Mouse (Mus musculus) forebrain, embryonic 15.5 days (tissue): ENCODE measurements around the gene Olfr1082. TPM values are rescaled to one million over a fixed set of nuclear protein-coding genes. Genes with fewer than 3 reads are reported as not detected.
"Not testable (repeated sequence)": the region's sequence is repeated elsewhere in the genome, so short reads cannot be mapped to it uniquely, and the experiment has no call there.

Experiments
- ATAC-seq: fragments of 200-750 bp; cut with Nextera tagmentation; replicated peaks from 2 replicates; pipeline ENCODE4 v1.8.0; 2017; ENCODE audit warnings: mild to moderate bottlenecking, moderate TSS enrichment, moderate library complexity
- H3K27ac ChIP-seq: fragments of 300-500 bp; sonication (generic); replicated peaks from 2 replicates; pipeline ENCODE4 v1.5.1; 2015; ENCODE audit warnings: mild to moderate bottlenecking, inconsistent platforms
- H3K27me3 ChIP-seq: fragments of 300-500 bp; sonication (generic); 2 replicates; pipeline ENCODE4 v1.6.1; 2015; ENCODE audit warnings: inconsistent platforms
- H3K36me3 ChIP-seq: fragments of 300-500 bp; sonication (generic); 2 replicates; pipeline ENCODE4 v1.6.1; 2015; ENCODE audit warnings: mild to moderate bottlenecking, inconsistent platforms
- H3K4me1 ChIP-seq: fragments of 300-500 bp; sonication (generic); 2 replicates; pipeline ENCODE4 v1.6.1; 2015; ENCODE audit warnings: inconsistent platforms
- H3K4me2 ChIP-seq: fragments of 300-500 bp; sonication (generic); replicated peaks from 2 replicates; pipeline ENCODE4 v1.6.1; 2015; ENCODE audit warnings: mild to moderate bottlenecking, inconsistent platforms
- H3K4me3 ChIP-seq: fragments of 300-500 bp; sonication (generic); 2 replicates; pipeline ENCODE4 v1.5.1; 2015; ENCODE audit warnings: mild to moderate bottlenecking, inconsistent platforms
- H3K9ac ChIP-seq: fragments of 300-500 bp; sonication (generic); replicated peaks from 2 replicates; pipeline ENCODE4 v1.6.1; 2015; ENCODE audit warnings: mild to moderate bottlenecking, inconsistent platforms
- H3K9me3 ChIP-seq: fragments of 300-500 bp; sonication (generic); 2 replicates; pipeline ENCODE4 v1.6.1; 2016; ENCODE audit warnings: inconsistent platforms
- WGBS: fragments of 180-500 bp; shearing (Covaris S2); methylation state at CpG from one replicate; pipeline ENCODE4 v1.1.7; 2015; ENCODE audit warnings: mixed read lengths; 5-methylcytosine and 5-hydroxymethylcytosine counted together
- polyA plus RNA-seq: library from polyadenylated mRNA; unstranded; fragments of >200 nt; fragmentation: Nextera tagmentation; extraction: Ambion mirVana; gene quantifications from 2 replicates; pipeline ENCODE4 v1.2.1, GENCODE M21; 2015

The Olfr1082 gene
- not detected in 2 replicates for polyA plus RNA-seq

GRCm38 (mm10) chr2:86598866-86599265 is at the start of gene Olfr1082:
Gene Olfr1082 (minus strand): TSS chr2:86598966.
- H3K9ac ChIP-seq, result not testable (repeated sequence)
- WGBS, result 52% methylated on average over 1 of the region's 1 CpGs

GRCm38 (mm10) chr2:86639625-86640024 is 40.9 kb upstream of the Olfr1082 start, which contains the start of gene Olfr1084:
Gene Olfr1084 (minus strand): TSS chr2:86639725.
- 92% methylated on average over 1 of the region's 1 CpGs for WGBS
- H3K27me3 ChIP-seq, H3K4me2 ChIP-seq, H3K9me3 ChIP-seq, H3K9ac ChIP-seq, H3K27ac ChIP-seq, H3K36me3 ChIP-seq, H3K4me1 ChIP-seq, H3K4me3 ChIP-seq, ATAC-seq: not testable (repeated sequence)

More at GRCm38 (mm10) chr2:86598866-86599265, at the start of gene Olfr1082:
- H3K27ac ChIP-seq, H3K4me3 ChIP-seq, H3K36me3 ChIP-seq, H3K9me3 ChIP-seq, ATAC-seq, H3K4me2 ChIP-seq, H3K27me3 ChIP-seq, H3K4me1 ChIP-seq: not testable (repeated sequence)

GRCm38 (mm10) chr2:86558135-86558534 is 40.6 kb downstream of the Olfr1082 start, which contains the start of gene Olfr1080:
Gene Olfr1080 (minus strand): TSS chr2:86558235.
- H3K36me3 ChIP-seq, H3K9ac ChIP-seq, H3K4me3 ChIP-seq, H3K27me3 ChIP-seq, H3K4me2 ChIP-seq, H3K9me3 ChIP-seq, ATAC-seq, H3K4me1 ChIP-seq, H3K27ac ChIP-seq: not testable (repeated sequence)

Other genes starting within 250 kb of the Olfr1082 start
- not detected in 2 replicates for gene Olfr1055, start 248.7 kb downstream of the Olfr1082 start, polyA plus RNA-seq
- not detected in 2 replicates for gene Olfr1056, start 236.5 kb downstream of the Olfr1082 start, polyA plus RNA-seq
- gene Olfr1057, start 220.6 kb downstream of the Olfr1082 start, polyA plus RNA-seq, result not detected in 2 replicates
- gene Olfr1058, start 210.4 kb downstream of the Olfr1082 start, polyA plus RNA-seq, result not detected in 2 replicates
- not detected in 2 replicates for gene Olfr1061, start 184.9 kb downstream of the Olfr1082 start, polyA plus RNA-seq
- not detected in 2 replicates for gene Olfr1062, start 172.2 kb downstream of the Olfr1082 start, polyA plus RNA-seq
- gene Olfr1065, start 148.4 kb downstream of the Olfr1082 start, polyA plus RNA-seq, result not detected in 2 replicates
- not detected in 2 replicates for gene Olfr1066, start 142.7 kb downstream of the Olfr1082 start, polyA plus RNA-seq
- gene Olfr228, start 111.6 kb downstream of the Olfr1082 start, polyA plus RNA-seq, result not detected in 2 replicates
- gene Olfr1076, start 90.5 kb downstream of the Olfr1082 start, polyA plus RNA-seq, result not detected in 2 replicates
- gene Olfr1079, start 56.5 kb downstream of the Olfr1082 start, polyA plus RNA-seq, result not detected in 2 replicates
- gene Olfr1080, start 40.7 kb downstream of the Olfr1082 start, polyA plus RNA-seq, result not detected in 2 replicates
- not detected in 2 replicates for gene Olfr1084, start 40.8 kb upstream of the Olfr1082 start, polyA plus RNA-seq
- gene Olfr1085, start 63.1 kb upstream of the Olfr1082 start, polyA plus RNA-seq, result not detected in 2 replicates
- gene Olfr1086, start 81.1 kb upstream of the Olfr1082 start, polyA plus RNA-seq, result not detected in 2 replicates
- gene Olfr1087, start 99.4 kb upstream of the Olfr1082 start, polyA plus RNA-seq, result not detected in 2 replicates
- not detected in 2 replicates for gene Olfr1089, start 134.7 kb upstream of the Olfr1082 start, polyA plus RNA-seq
- gene Olfr1090, start 160.0 kb upstream of the Olfr1082 start, polyA plus RNA-seq, result not detected in 2 replicates
- gene Olfr1093, start 183.5 kb upstream of the Olfr1082 start, polyA plus RNA-seq, result not detected in 2 replicates
- not detected in 2 replicates for gene Olfr141, start 211.1 kb upstream of the Olfr1082 start, polyA plus RNA-seq
- not detected in 2 replicates for gene Olfr1094, start 225.7 kb upstream of the Olfr1082 start, polyA plus RNA-seq